Mouse (Mus musculus) limb, embryonic 13.5 days (tissue): Measurements from ENCODE around the gene Dhfr. TPM values are rescaled to one million over a fixed set of nuclear protein-coding genes. Genes with fewer than 3 reads are reported as not detected.

Experiments
- ATAC-seq: fragments of 200-750 bp; cut with Nextera tagmentation; 2 replicates; pipeline ENCODE4 v1.8.0; 2017; ENCODE audit warnings: low read depth, moderate number of reproducible peaks, moderate TSS enrichment; ENCODE audit not compliant: low FRiP score
- H3K27ac ChIP-seq: fragments of 300-500 bp; sonication (generic); 2 replicates; pipeline ENCODE4 v1.5.1; 2015; ENCODE audit warnings: inconsistent platforms, mild to moderate bottlenecking, moderate library complexity
- H3K27me3 ChIP-seq: fragments of 300-500 bp; sonication (generic); 2 replicates; pipeline ENCODE4 v1.6.1; 2015; ENCODE audit warnings: mild to moderate bottlenecking, inconsistent platforms
- H3K36me3 ChIP-seq: fragments of 300-500 bp; sonication (generic); 2 replicates; pipeline ENCODE4 v1.6.1; 2015; ENCODE audit warnings: inconsistent platforms, mild to moderate bottlenecking, moderate library complexity
- H3K4me1 ChIP-seq: fragments of 300-500 bp; sonication (generic); 2 replicates; pipeline ENCODE4 v1.6.1; 2015; ENCODE audit warnings: inconsistent platforms
- H3K4me2 ChIP-seq: fragments of 300-500 bp; sonication (generic); replicated peaks from 2 replicates; pipeline ENCODE4 v1.6.1; 2015; ENCODE audit warnings: inconsistent platforms, mild to moderate bottlenecking, moderate library complexity
- H3K4me3 ChIP-seq: fragments of 300-500 bp; sonication (generic); 2 replicates; pipeline ENCODE4 v1.5.1; 2015; ENCODE audit warnings: moderate library complexity, mild to moderate bottlenecking, inconsistent platforms
- H3K9ac ChIP-seq: fragments of 300-500 bp; sonication (generic); 2 replicates; pipeline ENCODE4 v1.6.1; 2015; ENCODE audit warnings: mild to moderate bottlenecking, inconsistent platforms
- H3K9me3 ChIP-seq: fragments of 300-500 bp; sonication (generic); 2 replicates; pipeline ENCODE4 v1.6.1; 2016; ENCODE audit warnings: inconsistent platforms
- WGBS: fragments of 180-500 bp; shearing (Covaris S2); methylation state at CpG from one replicate; pipeline ENCODE4 v1.1.7; 2015; 5-methylcytosine and 5-hydroxymethylcytosine counted together
- polyA plus RNA-seq: library from polyadenylated mRNA; unstranded; fragments of >200 nt; fragmentation: Nextera tagmentation; extraction: Ambion mirVana; gene quantifications from 2 replicates; pipeline ENCODE4 v1.2.1, GENCODE M21; 2015

Dhfr gene
- 16.1 and 16.9 TPM in 2 replicates for polyA plus RNA-seq

GRCm38 (mm10) chr13:92354456-92355271 is at the start of gene Dhfr, which contains the start of gene Msh3:
TSS of gene Dhfr (plus strand) at chr13:92354726.
TSS of gene Msh3 (minus strand) at chr13:92355003.
- Histone ChIP-seq H3K36me3 (peaks cover 26% of the 10 kb centered on the region), H3K9ac (peak within 1 kb of the TSS; percentile 78), H3K9me3 (no peaks in the 10 kb centered on the region), H3K27ac (peak within 1 kb of the TSS; percentile 89), H3K27me3 (no peaks in the 10 kb centered on the region), H3K4me3 (peak within 1 kb of the TSS; percentile 72), H3K4me2 (peak within 1 kb of the TSS; percentile 96), H3K4me1 (peaks cover 23% of the 10 kb centered on the region)
- ATAC-seq = peak; percentile 96
- WGBS = under 1% methylated on average over 76 of the region's 76 CpGs

GRCm38 (mm10) chr13:92305680-92306079 is 48.8 kb upstream of the Dhfr start, which contains the start of gene Gm20379:
TSS of gene Gm20379 (plus strand) at chr13:92305980.
- Histone ChIP-seq H3K4me2 (no peak within 1 kb of the TSS), H3K9ac (no peak within 1 kb of the TSS), H3K9me3 (no peaks in the 10 kb centered on the region), H3K36me3 (peaks cover 34% of the 10 kb centered on the region), H3K4me3 (no peak within 1 kb of the TSS), H3K27me3 (no peaks in the 10 kb centered on the region), H3K27ac (no peak within 1 kb of the TSS), H3K4me1 (peaks cover 34% of the 10 kb centered on the region)
- no peak for ATAC-seq
- 98% methylated on average over 11 of the region's 11 CpGs for WGBS

GRCm38 (mm10) chr13:92314613-92315012 is 39.9 kb upstream of the Dhfr start:
- Histone ChIP-seq H3K27ac (no peak overlapping the region), H3K4me3 (no peak overlapping the region), H3K27me3 (no peaks in the 10 kb centered on the region), H3K4me1 (peaks cover 8% of the 10 kb centered on the region), H3K9me3 (no peaks in the 10 kb centered on the region), H3K4me2 (no peak overlapping the region), H3K9ac (no peak overlapping the region), H3K36me3 (peaks cover 43% of the 10 kb centered on the region)
- 61% methylated on average over 5 of the region's 5 CpGs for WGBS
- ATAC-seq = no peak

GRCm38 (mm10) chr13:92320770-92321169 is 33.8 kb upstream of the Dhfr start:
- Histone ChIP-seq H3K27me3 (no peaks in the 10 kb centered on the region), H3K36me3 (peaks cover 36% of the 10 kb centered on the region), H3K9ac (no peak overlapping the region), H3K4me2 (no peak overlapping the region), H3K4me1 (peaks cover 6% of the 10 kb centered on the region), H3K4me3 (no peak overlapping the region), H3K27ac (no peak overlapping the region), H3K9me3 (no peaks in the 10 kb centered on the region)
- no peak for ATAC-seq
- WGBS = 52% methylated on average over 5 of the region's 5 CpGs

- H3K27ac ChIP-seq = no peak overlapping the region
- H3K9me3 ChIP-seq = no peaks in the 10 kb centered on the region
- no peak for ATAC-seq
- H3K27me3 ChIP-seq = no peaks in the 10 kb centered on the region
- H3K4me2 ChIP-seq = no peak overlapping the region
- peaks cover 24% of the 10 kb centered on the region for H3K36me3 ChIP-seq
- no peaks in the 10 kb centered on the region for H3K4me1 ChIP-seq
- H3K4me3 ChIP-seq = no peak overlapping the region
- H3K9ac ChIP-seq = no peak overlapping the region
- 71% methylated on average over 5 of the region's 5 CpGs for WGBS
Observed at GRCm38 (mm10) chr13:92326030-92326429, 28.5 kb upstream of the Dhfr start.

GRCm38 (mm10) chr13:92328000-92328399 is 26.5 kb upstream of the Dhfr start:
- no peaks in the 10 kb centered on the region for H3K4me1 ChIP-seq
- 84% methylated on average over 2 of the region's 2 CpGs for WGBS
- no peaks in the 10 kb centered on the region for H3K9me3 ChIP-seq
- H3K4me2 ChIP-seq = no peak overlapping the region
- no peak overlapping the region for H3K27ac ChIP-seq
- H3K9ac ChIP-seq = no peak overlapping the region
- peaks cover 14% of the 10 kb centered on the region for H3K36me3 ChIP-seq
- H3K27me3 ChIP-seq = no peaks in the 10 kb centered on the region
- no peak for ATAC-seq
- no peak overlapping the region for H3K4me3 ChIP-seq

GRCm38 (mm10) chr13:92330621-92331020 is 23.9 kb upstream of the Dhfr start:
- WGBS = 89% methylated on average over 3 of the region's 3 CpGs
- Histone ChIP-seq H3K27ac (no peak overlapping the region), H3K4me2 (no peak overlapping the region), H3K36me3 (peaks cover 14% of the 10 kb centered on the region), H3K4me3 (no peak overlapping the region), H3K4me1 (no peaks in the 10 kb centered on the region), H3K9ac (no peak overlapping the region), H3K9me3 (no peaks in the 10 kb centered on the region), H3K27me3 (no peaks in the 10 kb centered on the region)
- no peak for ATAC-seq

- no peaks in the 10 kb centered on the region for H3K4me1 ChIP-seq
- H3K36me3 ChIP-seq = peaks cover 20% of the 10 kb centered on the region
- no peak overlapping the region for H3K4me2 ChIP-seq
- H3K9me3 ChIP-seq = no peaks in the 10 kb centered on the region
- H3K9ac ChIP-seq = no peak overlapping the region
- no peak for ATAC-seq
- no peak overlapping the region for H3K27ac ChIP-seq
- 87% methylated on average over 15 of the region's 15 CpGs for WGBS
- no peaks in the 10 kb centered on the region for H3K27me3 ChIP-seq
- no peak overlapping the region for H3K4me3 ChIP-seq
Observed at GRCm38 (mm10) chr13:92332103-92332879, 22.2 kb upstream of the Dhfr start.

- no peak overlapping the region for H3K4me3 ChIP-seq
- H3K36me3 ChIP-seq = peaks cover 22% of the 10 kb centered on the region
- H3K9ac ChIP-seq = no peak overlapping the region
- no peak overlapping the region for H3K27ac ChIP-seq
- ATAC-seq = no peak
- 87% methylated on average over 1 of the region's 1 CpGs for WGBS
- H3K9me3 ChIP-seq = no peaks in the 10 kb centered on the region
- no peaks in the 10 kb centered on the region for H3K27me3 ChIP-seq
- H3K4me2 ChIP-seq = no peak overlapping the region
- H3K4me1 ChIP-seq = no peaks in the 10 kb centered on the region
Observed at GRCm38 (mm10) chr13:92336857-92337256, 17.7 kb upstream of the Dhfr start.

GRCm38 (mm10) chr13:92337773-92338462 is 16.6 kb upstream of the Dhfr start:
- Histone ChIP-seq H3K27ac (no peak overlapping the region), H3K4me3 (no peak overlapping the region), H3K36me3 (peaks cover 30% of the 10 kb centered on the region), H3K9me3 (no peaks in the 10 kb centered on the region), H3K27me3 (no peaks in the 10 kb centered on the region), H3K4me2 (no peak overlapping the region), H3K9ac (no peak overlapping the region), H3K4me1 (no peaks in the 10 kb centered on the region)
- ATAC-seq = no peak
- WGBS = 80% methylated on average over 6 of the region's 6 CpGs

GRCm38 (mm10) chr13:92339787-92340186 is 14.7 kb upstream of the Dhfr start:
- no peak for ATAC-seq
- no peaks in the 10 kb centered on the region for H3K4me1 ChIP-seq
- no peaks in the 10 kb centered on the region for H3K9me3 ChIP-seq
- WGBS = 86% methylated on average over 3 of the region's 3 CpGs
- no peak overlapping the region for H3K4me3 ChIP-seq
- no peak overlapping the region for H3K9ac ChIP-seq
- no peaks in the 10 kb centered on the region for H3K27me3 ChIP-seq
- H3K36me3 ChIP-seq = peaks cover 49% of the 10 kb centered on the region
- H3K27ac ChIP-seq = no peak overlapping the region
- H3K4me2 ChIP-seq = no peak overlapping the region

GRCm38 (mm10) chr13:92344033-92344432 is 10.5 kb upstream of the Dhfr start:
- Histone ChIP-seq H3K9ac (no peak overlapping the region), H3K9me3 (no peaks in the 10 kb centered on the region), H3K4me1 (no peaks in the 10 kb centered on the region), H3K36me3 (peaks cover 71% of the 10 kb centered on the region), H3K4me3 (no peak overlapping the region), H3K27me3 (no peaks in the 10 kb centered on the region), H3K27ac (no peak overlapping the region), H3K4me2 (no peak overlapping the region)
- no peak for ATAC-seq
- 93% methylated on average over 8 of the region's 8 CpGs for WGBS
